Mouse (Mus musculus): ENCODE results near the gene Nploc4. TPM values are rescaled to one million over a fixed set of nuclear protein-coding genes. Genes with fewer than 3 reads are reported as not detected.
A peak's percentile ranks its signal among the peaks of the same experiment; 100 is the strongest.

The Nploc4 gene
- total and polyA plus RNA-seq, 3 experiments = 40.6 to 115 (median 50.4) TPM

- TF ChIP-seq TBP (conservative IDR thresholded peaks at IDR 0.05; ENCODE audit: low read depth, low read length) (no peak), NELFE (IDR thresholded peaks at IDR 0.05; ENCODE audit: low read depth, low read length) (no peak), MAFK (IDR thresholded peaks at IDR 0.05; ENCODE audit: insufficient replicate concordance, low read length) (peak; percentile 52; the same call in 1 of the 2 replicates), ZNF384 (IDR thresholded peaks at IDR 0.05; ENCODE audit: low read depth, low read length) (no peak), MYC (IDR thresholded peaks at IDR 0.05; ENCODE audit: low read depth, low read length) (no peak), TCF12 (IDR thresholded peaks at IDR 0.05; ENCODE audit: low read depth, low read length) (peak; percentile 41; the same call in 1 of the 2 replicates), GABPA (IDR thresholded peaks at IDR 0.05; ENCODE audit: insufficient replicate concordance, low read depth, low read length) (no peak), RCOR1 (conservative IDR thresholded peaks at IDR 0.05; ENCODE audit: low read depth, low read length) (no peak), SMC3 (IDR thresholded peaks at IDR 0.05; ENCODE audit: low read depth, low read length) (peak; percentile 91), JUN (IDR thresholded peaks at IDR 0.05; ENCODE audit: insufficient read depth, low read depth, low read length) (no peak), KAT2A (IDR thresholded peaks at IDR 0.05; ENCODE audit: insufficient replicate concordance, low read length) (no peak), JUND (conservative IDR thresholded peaks at IDR 0.05; ENCODE audit: low read depth, low read length) (no peak), MEF2A (IDR thresholded peaks at IDR 0.05; ENCODE audit: borderline replicate concordance, low read depth, low read length) (no peak), E2F4 (IDR thresholded peaks at IDR 0.05; ENCODE audit: insufficient replicate concordance, low read depth, low read length) (no peak), ZMIZ1 (IDR thresholded peaks at IDR 0.05; ENCODE audit: low read depth, low read length) (no peak), EP300 (IDR thresholded peaks at IDR 0.05; ENCODE audit: low read length) (no peak), CTCF (conservative IDR thresholded peaks at IDR 0.05 in 1 of 2, IDR thresholded peaks at IDR 0.05 in 1 of 2; ENCODE audit: low read depth in 2 of 2, low read length in 2 of 2) (peak; percentile 55 to 91), POLR2AphosphoS2 (IDR thresholded peaks at IDR 0.05; ENCODE audit: low read depth, low read length) (no peak), PAX5 (IDR thresholded peaks at IDR 0.05; ENCODE audit: low read length) (no peak), ZKSCAN1 (IDR thresholded peaks at IDR 0.05; ENCODE audit: borderline replicate concordance, low read depth, low read length) (no peak)
Observed at GRCm38 (mm10) chr11:120369656-120370055, 67.9 kb downstream of the Nploc4 start (continued).

GRCm38 (mm10) chr11:120366443-120367027, 71.0 kb downstream of the Nploc4 start:
- Histone ChIP-seq H3K9me3 (replicated peaks; ENCODE audit: low read length) (no peaks in the 10 kb centered on the region), H3K79me2 (replicated peaks; ENCODE audit: control insufficient read depth, extremely low read depth, insufficient read depth, poor library complexity, severe bottlenecking) (no peaks in the 10 kb centered on the region), H3K4me2 (ENCODE audit: insufficient read depth, low read depth, poor library complexity, severe bottlenecking) (no peak overlapping the region), H3K27ac (ENCODE audit: insufficient read depth, low read depth) (no peak overlapping the region), H3K36me3 (replicated peaks in 1 of 2; ENCODE audit: control insufficient read depth in 1 of 2, insufficient read depth in 1 of 2, low read length in 1 of 2) (peaks cover 0 to 42% of the 10 kb centered on the region in 2 experiments), H3K4me3 (replicated peaks in 1 of 3; ENCODE audit: low read depth in 2 of 3, low read length in 2 of 3, poor library complexity in 1 of 3) (no peak overlapping the region), H3K9ac (ENCODE audit: insufficient read depth, low read depth) (no peak overlapping the region), H3K4me1 (ENCODE audit: control insufficient read depth in 1 of 2, insufficient read depth in 2 of 2) (peaks cover 5 to 17% of the 10 kb centered on the region in 2 experiments), H3K27me3 (replicated peaks) (peaks cover 4% of the 10 kb centered on the region)
- TF ChIP-seq RCOR1 (conservative IDR thresholded peaks at IDR 0.05; ENCODE audit: low read depth, low read length) = no peak
- TF ChIP-seq HCFC1 (IDR thresholded peaks at IDR 0.05; ENCODE audit: low read depth, low read length) = no peak
- TF ChIP-seq EP300 (IDR thresholded peaks at IDR 0.05; ENCODE audit: low read length) = no peak
- no peak for TF ChIP-seq JUN (IDR thresholded peaks at IDR 0.05; ENCODE audit: insufficient read depth, low read depth, low read length)
- no peak for TF ChIP-seq TCF12 (IDR thresholded peaks at IDR 0.05; ENCODE audit: low read depth, low read length)
- TF ChIP-seq ZMIZ1 (IDR thresholded peaks at IDR 0.05; ENCODE audit: low read depth, low read length) = no peak
- TF ChIP-seq POLR2A (IDR thresholded peaks at IDR 0.05; ENCODE audit: low read depth, low read length) = no peak
- no peak for TF ChIP-seq MEF2A (IDR thresholded peaks at IDR 0.05; ENCODE audit: borderline replicate concordance, low read depth, low read length)
- TF ChIP-seq RAD21 (IDR thresholded peaks at IDR 0.05; ENCODE audit: low read depth, low read length) = no peak
- no peak for TF ChIP-seq MXI1 (IDR thresholded peaks at IDR 0.05; ENCODE audit: low read depth, low read length)
- TF ChIP-seq TBP (conservative IDR thresholded peaks at IDR 0.05; ENCODE audit: low read depth, low read length) = no peak
- no peak for TF ChIP-seq CHD2 (IDR thresholded peaks at IDR 0.05; ENCODE audit: low read length)
- no peak for TF ChIP-seq ZNF384 (IDR thresholded peaks at IDR 0.05; ENCODE audit: low read depth, low read length)
- TF ChIP-seq NRF1 (IDR thresholded peaks at IDR 0.05; ENCODE audit: low read depth, low read length) = no peak
- TF ChIP-seq ELF1 (IDR thresholded peaks at IDR 0.05; ENCODE audit: low read depth, low read length) = no peak
- no peak for DNase-seq (ENCODE audit: extremely low read depth)
- in situ Hi-C loops (cut with MboI; ENCODE audit: low pct_ligation_motif_present, low pct_unique_long_range_greater_than_20kb, low sequenced_read_pairs) = no loop called here
- dilution Hi-C loops (cut with MboI; ENCODE audit: extremely low pct_ligation_motif_present, extremely low pct_unique_long_range_greater_than_20kb, low sequenced_read_pairs) = no loop called here

All from CH12.LX (cell line).